Mouse (Mus musculus): ENCODE data around the gene Aqr.

Gene Aqr

GRCm38 (mm10) chr2:114059608-114060007, 127.2 kb downstream of the Aqr start:
- no peak for DNase-seq

GRCm38 (mm10) chr2:114058226-114058796, 128.5 kb downstream of the Aqr start:
- DNase-seq = no peak

- DNase-seq = no peak
These were observed 129.4 kb downstream of the Aqr start for GRCm38 (mm10) chr2:114057303-114057853.

GRCm38 (mm10) chr2:114054129-114054528, 132.7 kb downstream of the Aqr start:
- DNase-seq = no peak

- DNase-seq = no peak
These were observed 133.9 kb downstream of the Aqr start, which contains the start of gene Actc1 for GRCm38 (mm10) chr2:114052696-114053598. Gene Actc1 (minus strand): TSS chr2:114053548.

- no peak for DNase-seq
These were observed 135.0 kb downstream of the Aqr start for GRCm38 (mm10) chr2:114051871-114052241.

Data from layer of hippocampus, adult 9-11 months (tissue).